Mouse (Mus musculus): Measurements from ENCODE around the gene Ehd1. TPM values are rescaled to one million over a fixed set of nuclear protein-coding genes. Genes with fewer than 3 reads are reported as not detected.

Gene Ehd1
- polyA plus RNA-seq, 1 experiment from 2014 or later: 68.4 TPM

DNA sequence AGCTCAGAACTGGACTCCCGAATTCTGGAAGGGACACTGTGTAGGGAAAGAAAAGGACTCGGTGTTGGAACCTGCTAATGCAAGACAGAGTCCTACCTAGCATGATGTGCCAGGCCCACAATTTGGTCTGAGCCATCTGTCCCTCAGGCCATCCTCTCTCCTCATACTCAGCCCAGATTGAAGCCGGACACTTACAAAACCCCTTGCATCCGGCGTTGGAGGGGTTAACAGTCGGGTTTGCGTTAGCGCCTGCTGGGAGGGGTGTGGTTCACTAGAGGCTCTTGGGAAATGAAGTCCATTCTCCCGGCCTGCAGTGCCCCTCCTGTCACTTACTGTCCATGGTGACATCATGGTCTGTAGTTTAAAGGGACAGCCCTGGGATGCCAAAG lies 40.5 kb upstream of the Ehd1 start:
- Histone ChIP-seq H3K9ac (ENCODE audit: low read depth, low read length) (peak overlapping the region; percentile 78), H3K4me2 (ENCODE audit: low read depth, low read length) (peak overlapping the region; percentile 79), H3K36me3 (ENCODE audit: control insufficient read depth, insufficient read depth, low read length) (peaks cover 27% of the 10 kb centered on the region), H3K4me3 (ENCODE audit: low read depth, low read length) (peak overlapping the region; percentile 73), H3K27me3 (replicated peaks; ENCODE audit: control insufficient read depth, insufficient read depth, low read length) (no peaks in the 10 kb centered on the region), H3K27ac (replicated peaks; ENCODE audit: low read depth, low read length) (peak overlapping the region; percentile 94), H3K4me1 (ENCODE audit: control insufficient read depth, insufficient read depth, low read length) (peaks cover 7% of the 10 kb centered on the region), H3K9me3 (ENCODE audit: control insufficient read depth, low read length) (no peaks in the 10 kb centered on the region)
- peak; percentile 91 for ATAC-seq (ENCODE audit: low read depth)
- DNase-seq (ENCODE audit: low spot score): peak; percentile 97
- WGBS: 1% methylated on average over 9 of the region's 9 CpGs

DNA sequence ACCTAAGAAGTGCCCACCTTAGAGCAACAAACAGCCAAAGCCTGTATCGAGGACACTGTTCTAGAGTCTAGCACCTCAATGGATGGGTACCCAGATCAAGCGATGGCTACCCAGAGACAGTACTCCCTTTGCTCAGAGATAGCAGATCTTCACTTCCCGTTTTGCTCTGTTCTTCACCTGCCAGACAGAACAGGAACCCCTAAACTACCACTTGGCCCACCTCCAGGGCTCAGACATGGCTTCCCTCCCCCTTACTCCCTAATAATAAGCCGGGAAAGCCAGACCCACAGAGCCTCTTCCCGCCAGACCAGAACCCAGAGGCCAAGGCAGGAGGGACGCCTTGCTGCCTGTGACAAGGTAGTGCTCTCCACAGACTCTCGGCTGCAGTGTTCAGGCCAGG lies 39.7 kb upstream of the Ehd1 start:
- ATAC-seq (ENCODE audit: low read depth): no peak

DNA sequence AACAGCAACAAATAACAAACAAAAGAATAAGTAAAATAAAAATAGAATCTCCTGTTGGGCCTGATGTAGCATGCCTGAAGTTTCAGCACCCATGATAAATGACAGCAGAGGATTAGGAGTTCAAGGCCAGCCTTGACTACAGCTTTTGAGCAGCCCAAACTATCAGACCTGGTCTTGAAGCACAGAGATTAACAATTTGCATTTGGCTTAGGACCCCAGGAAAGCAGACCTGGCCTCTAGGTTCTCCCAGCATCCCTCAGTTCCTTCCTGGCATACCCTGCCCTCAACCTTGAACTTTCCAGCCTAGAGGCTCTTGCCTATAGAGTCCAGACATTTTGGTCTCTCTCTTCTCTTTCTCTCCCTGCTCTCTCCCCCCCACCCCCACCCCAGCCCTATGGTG lies 37.8 kb upstream of the Ehd1 start:
- Histone ChIP-seq H3K9ac (ENCODE audit: low read depth, low read length) (no peak overlapping the region), H3K36me3 (ENCODE audit: control insufficient read depth, insufficient read depth, low read length) (peaks cover 3% of the 10 kb centered on the region; the same call in 1 of the 2 replicates), H3K9me3 (ENCODE audit: control insufficient read depth, low read length) (no peaks in the 10 kb centered on the region), H3K4me1 (ENCODE audit: control insufficient read depth, insufficient read depth, low read length) (peaks cover 12% of the 10 kb centered on the region), H3K27me3 (replicated peaks; ENCODE audit: control insufficient read depth, insufficient read depth, low read length) (no peaks in the 10 kb centered on the region), H3K4me3 (ENCODE audit: low read depth, low read length) (no peak overlapping the region), H3K4me2 (ENCODE audit: low read depth, low read length) (no peak overlapping the region), H3K27ac (replicated peaks; ENCODE audit: low read depth, low read length) (no peak overlapping the region)
- DNase-seq (ENCODE audit: low spot score) (no peak), ATAC-seq (ENCODE audit: low read depth) (no peak)

More for the DNA sequence above, 39.7 kb upstream of the Ehd1 start:
- Histone ChIP-seq H3K4me2 (ENCODE audit: low read depth, low read length) (no peak overlapping the region), H3K9me3 (ENCODE audit: control insufficient read depth, low read length) (no peaks in the 10 kb centered on the region), H3K36me3 (ENCODE audit: control insufficient read depth, insufficient read depth, low read length) (peaks cover 20% of the 10 kb centered on the region; the same call in 1 of the 2 replicates), H3K4me1 (ENCODE audit: control insufficient read depth, insufficient read depth, low read length) (peaks cover 7% of the 10 kb centered on the region), H3K4me3 (ENCODE audit: low read depth, low read length) (no peak overlapping the region), H3K27me3 (replicated peaks; ENCODE audit: control insufficient read depth, insufficient read depth, low read length) (no peaks in the 10 kb centered on the region), H3K27ac (replicated peaks; ENCODE audit: low read depth, low read length) (no peak overlapping the region), H3K9ac (ENCODE audit: low read depth, low read length) (no peak overlapping the region)
- WGBS: 71% methylated on average over 7 of the region's 7 CpGs
- no peak for DNase-seq (ENCODE audit: low spot score)

DNA sequence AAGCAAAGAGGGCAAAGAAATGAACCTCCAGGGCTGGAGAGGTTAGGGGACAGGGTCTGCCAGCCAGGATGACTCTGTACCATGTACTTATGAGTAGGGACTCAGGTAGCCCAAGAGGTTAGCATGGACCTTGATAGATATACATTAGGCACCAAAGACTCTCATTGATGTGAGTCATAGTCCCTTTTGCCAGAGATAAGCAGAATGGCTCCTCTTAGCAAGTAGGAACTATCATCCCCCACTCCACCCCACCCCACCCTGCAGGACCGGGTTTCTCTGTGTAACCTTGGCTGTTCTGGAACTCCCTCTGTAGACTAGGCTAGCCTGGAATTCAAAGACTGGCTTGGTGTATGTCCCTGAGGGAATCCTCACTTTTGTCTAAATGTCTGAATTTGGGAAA lies 36.4 kb upstream of the Ehd1 start:
- Histone ChIP-seq H3K4me1 (ENCODE audit: control insufficient read depth, insufficient read depth, low read length) (peaks cover 5% of the 10 kb centered on the region; the same call in 1 of the 2 replicates), H3K9ac (ENCODE audit: low read depth, low read length) (no peak overlapping the region), H3K27me3 (replicated peaks; ENCODE audit: control insufficient read depth, insufficient read depth, low read length) (no peaks in the 10 kb centered on the region), H3K9me3 (ENCODE audit: control insufficient read depth, low read length) (no peaks in the 10 kb centered on the region), H3K27ac (replicated peaks; ENCODE audit: low read depth, low read length) (no peak overlapping the region), H3K36me3 (ENCODE audit: control insufficient read depth, insufficient read depth, low read length) (peaks cover 10% of the 10 kb centered on the region; the same call in 1 of the 2 replicates), H3K4me3 (ENCODE audit: low read depth, low read length) (no peak overlapping the region), H3K4me2 (ENCODE audit: low read depth, low read length) (no peak overlapping the region)
- 76% methylated on average over 1 of the region's 1 CpGs for WGBS
- DNase-seq (ENCODE audit: low spot score): no peak
- no peak for ATAC-seq (ENCODE audit: low read depth)

DNA sequence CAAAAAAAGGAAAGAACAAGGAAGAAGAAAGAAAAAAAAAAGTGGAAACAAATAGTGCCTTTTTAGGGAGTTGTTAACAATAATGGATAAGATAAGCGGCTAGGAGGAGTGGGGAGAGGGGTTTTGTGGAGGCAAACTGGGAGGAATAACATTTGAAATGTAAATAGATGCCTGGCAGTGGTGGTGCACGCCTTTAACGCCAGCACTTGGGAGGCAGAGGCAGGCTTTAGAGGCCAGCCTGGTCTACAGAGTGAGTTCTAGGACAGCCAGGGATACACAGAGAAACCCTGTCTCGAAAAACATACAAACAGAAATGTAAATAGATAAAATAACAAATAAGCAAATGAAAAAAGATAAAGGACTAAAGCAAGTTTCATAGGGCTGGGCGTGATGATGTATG lies 35.8 kb upstream of the Ehd1 start:
- peak overlapping the region; percentile 83 for H3K4me3 ChIP-seq (ENCODE audit: low read depth, low read length)
- ATAC-seq (ENCODE audit: low read depth) (no peak), DNase-seq (ENCODE audit: low spot score) (no peak)
- H3K4me1 ChIP-seq (ENCODE audit: control insufficient read depth, insufficient read depth, low read length): peaks cover 5% of the 10 kb centered on the region; the same call in 1 of the 2 replicates
- H3K9ac ChIP-seq (ENCODE audit: low read depth, low read length): no peak overlapping the region
- no peaks in the 10 kb centered on the region for H3K9me3 ChIP-seq (ENCODE audit: control insufficient read depth, low read length)
- WGBS: 37% methylated on average over 5 of the region's 5 CpGs
- peak overlapping the region; percentile 30; the same call in 1 of the 2 replicates for H3K27ac ChIP-seq (replicated peaks; ENCODE audit: low read depth, low read length)
- peaks cover 15% of the 10 kb centered on the region; the same call in 1 of the 2 replicates for H3K36me3 ChIP-seq (ENCODE audit: control insufficient read depth, insufficient read depth, low read length)
- H3K4me2 ChIP-seq (ENCODE audit: low read depth, low read length): peak overlapping the region; percentile 38
- no peaks in the 10 kb centered on the region for H3K27me3 ChIP-seq (replicated peaks; ENCODE audit: control insufficient read depth, insufficient read depth, low read length)

GRCm38 (mm10) chr19:6241274-6242107 lies 35.0 kb upstream of the Ehd1 start, which contains the start of gene Atg2a:
TSS of gene Atg2a (plus strand) at chr19:6241668.
- peaks cover 23% of the 10 kb centered on the region for H3K36me3 ChIP-seq (ENCODE audit: control insufficient read depth, insufficient read depth, low read length)
- DNase-seq (ENCODE audit: low spot score) (peak; percentile 100), ATAC-seq (ENCODE audit: low read depth) (peak; percentile 96)
- under 1% methylated on average over 41 of the region's 55 CpGs for WGBS
- H3K27ac ChIP-seq (replicated peaks; ENCODE audit: low read depth, low read length): peak within 1 kb of the TSS; percentile 63
- H3K9ac ChIP-seq (ENCODE audit: low read depth, low read length): peak within 1 kb of the TSS; percentile 90
- peak within 1 kb of the TSS; percentile 79 for H3K4me2 ChIP-seq (ENCODE audit: low read depth, low read length)
- peak within 1 kb of the TSS; percentile 83 for H3K4me3 ChIP-seq (ENCODE audit: low read depth, low read length)
- peaks cover 5% of the 10 kb centered on the region; the same call in 1 of the 2 replicates for H3K4me1 ChIP-seq (ENCODE audit: control insufficient read depth, insufficient read depth, low read length)
- H3K9me3 ChIP-seq (ENCODE audit: control insufficient read depth, low read length): no peaks in the 10 kb centered on the region
- no peaks in the 10 kb centered on the region for H3K27me3 ChIP-seq (replicated peaks; ENCODE audit: control insufficient read depth, insufficient read depth, low read length)

DNA sequence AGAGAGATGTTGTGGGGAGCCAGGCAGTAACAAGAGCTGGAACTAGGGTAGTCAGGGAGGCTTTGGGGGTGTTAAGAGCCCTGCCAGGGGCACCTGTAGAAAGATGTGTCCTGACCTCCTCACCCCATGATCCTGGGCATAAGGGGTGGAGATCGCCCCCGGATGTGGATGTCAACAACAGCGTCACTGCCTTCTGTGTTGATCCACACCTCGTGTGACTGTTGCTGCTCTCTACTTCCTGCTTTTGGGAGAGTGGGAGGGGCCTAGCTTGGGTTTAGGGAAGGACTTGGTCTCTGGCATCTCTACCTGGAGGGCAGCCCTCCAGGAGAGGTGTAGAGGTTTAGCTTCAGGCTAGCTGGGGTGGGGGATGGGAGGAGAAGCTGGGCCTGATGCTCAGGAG lies 34.2 kb upstream of the Ehd1 start:
- WGBS: 3% methylated on average over 4 of the region's 4 CpGs
- H3K4me3 ChIP-seq (ENCODE audit: low read depth, low read length): peak overlapping the region; percentile 83
- peak overlapping the region; percentile 90 for H3K9ac ChIP-seq (ENCODE audit: low read depth, low read length)
- no peaks in the 10 kb centered on the region for H3K27me3 ChIP-seq (replicated peaks; ENCODE audit: control insufficient read depth, insufficient read depth, low read length)
- peak; percentile 45 for DNase-seq (ENCODE audit: low spot score)
- peak overlapping the region; percentile 79 for H3K4me2 ChIP-seq (ENCODE audit: low read depth, low read length)
- peaks cover 31% of the 10 kb centered on the region for H3K36me3 ChIP-seq (ENCODE audit: control insufficient read depth, insufficient read depth, low read length)
- H3K27ac ChIP-seq (replicated peaks; ENCODE audit: low read depth, low read length): no peak overlapping the region; the same call in 1 of the 2 replicates
- ATAC-seq (ENCODE audit: low read depth): no peak
- H3K9me3 ChIP-seq (ENCODE audit: control insufficient read depth, low read length): no peaks in the 10 kb centered on the region
- peaks cover 5% of the 10 kb centered on the region; the same call in 1 of the 2 replicates for H3K4me1 ChIP-seq (ENCODE audit: control insufficient read depth, insufficient read depth, low read length)

DNA sequence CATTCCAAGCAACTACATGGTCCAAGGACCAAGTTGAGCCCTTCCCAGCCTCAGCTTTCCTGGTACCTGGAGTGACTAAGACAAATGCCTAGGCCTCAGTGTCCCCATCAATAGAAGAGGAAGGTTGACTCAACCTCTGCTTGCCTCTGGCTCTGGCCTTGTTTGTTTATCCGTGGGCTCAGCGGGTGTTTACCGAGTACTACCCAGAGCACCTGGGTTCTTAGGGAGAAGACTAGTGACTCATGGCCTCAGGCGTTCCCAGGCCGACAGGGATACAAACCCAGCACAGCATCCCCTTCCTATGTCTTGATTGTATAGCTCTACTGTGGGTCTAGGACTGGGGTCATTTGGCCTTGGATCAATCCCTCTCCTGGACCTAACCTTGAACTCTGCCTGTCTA lies 33.3 kb upstream of the Ehd1 start:
- H3K36me3 ChIP-seq (ENCODE audit: control insufficient read depth, insufficient read depth, low read length): peaks cover 40% of the 10 kb centered on the region
- 81% methylated on average over 5 of the region's 5 CpGs for WGBS
- no peak overlapping the region for H3K4me3 ChIP-seq (ENCODE audit: low read depth, low read length)
- H3K4me1 ChIP-seq (ENCODE audit: control insufficient read depth, insufficient read depth, low read length): peaks cover 5% of the 10 kb centered on the region; the same call in 1 of the 2 replicates
- H3K9me3 ChIP-seq (ENCODE audit: control insufficient read depth, low read length): no peaks in the 10 kb centered on the region
- no peak for ATAC-seq (ENCODE audit: low read depth)
- H3K27me3 ChIP-seq (replicated peaks; ENCODE audit: control insufficient read depth, insufficient read depth, low read length): no peaks in the 10 kb centered on the region
- H3K4me2 ChIP-seq (ENCODE audit: low read depth, low read length): no peak overlapping the region
- no peak for DNase-seq (ENCODE audit: low spot score)
- H3K9ac ChIP-seq (ENCODE audit: low read depth, low read length): peak overlapping the region; percentile 25; the same call in 1 of the 2 replicates
- H3K27ac ChIP-seq (replicated peaks; ENCODE audit: low read depth, low read length): no peak overlapping the region
